Mouse (Mus musculus) kidney, adult 2 months (tissue): ENCODE data around the gene Fzd4.

Source experiments
- CTCF ChIP-seq: fragments of 200-500 bp; conservative IDR thresholded peaks from 2 replicates; pipeline ENCODE4 v1.5.1; 2011; ENCODE audit warnings: low read depth, mild to moderate bottlenecking, control low read depth, low read length, moderate library complexity, mixed read lengths; ENCODE audit not compliant: insufficient read depth, insufficient read length
- POLR2A ChIP-seq: fragments of 200-500 bp; IDR thresholded peaks from one replicate; pipeline ENCODE4 v1.6.1; 2011; ENCODE audit warnings: low read depth, low read length, control low read depth

DNA sequence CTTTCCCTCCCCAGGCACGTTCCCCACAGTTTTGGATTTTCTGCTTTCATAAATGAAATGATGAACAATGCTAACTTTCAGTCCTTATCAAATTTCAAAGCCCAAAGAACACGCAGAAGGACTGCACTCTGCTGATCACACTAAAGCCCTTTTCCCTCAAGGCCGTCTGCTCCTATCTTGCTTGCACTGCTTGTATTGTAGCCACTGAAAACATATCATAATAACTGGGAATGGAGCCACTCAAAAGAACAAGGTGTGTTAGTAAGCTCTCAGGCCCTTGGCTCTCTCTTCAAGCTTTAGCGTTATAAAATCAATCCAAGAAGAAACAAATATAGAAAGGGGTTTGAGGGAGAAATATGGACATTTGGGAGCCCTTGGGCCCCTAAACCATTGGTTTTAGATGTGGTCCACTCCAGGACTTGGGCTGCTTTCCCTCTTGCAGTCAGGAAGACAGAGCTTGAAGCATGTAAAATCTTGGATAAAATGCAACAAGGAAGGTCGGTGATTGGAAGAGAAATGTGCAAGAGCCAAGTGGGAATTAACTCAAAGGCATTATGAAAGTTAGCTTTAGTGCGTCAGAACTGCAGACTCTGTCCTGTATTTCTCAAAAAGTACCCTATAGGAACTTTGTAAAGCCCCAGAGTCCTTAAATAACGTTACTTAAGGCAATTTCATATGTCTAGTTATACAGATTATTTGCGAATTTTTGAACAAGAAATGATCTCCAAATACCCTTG, 48.5 kb upstream of the Fzd4 start:
- TF ChIP-seq POLR2A: no peak
- TF ChIP-seq CTCF: no peak
